Mouse (Mus musculus): ENCODE results near the gene Fip1l1.

Fip1l1 gene

DNA sequence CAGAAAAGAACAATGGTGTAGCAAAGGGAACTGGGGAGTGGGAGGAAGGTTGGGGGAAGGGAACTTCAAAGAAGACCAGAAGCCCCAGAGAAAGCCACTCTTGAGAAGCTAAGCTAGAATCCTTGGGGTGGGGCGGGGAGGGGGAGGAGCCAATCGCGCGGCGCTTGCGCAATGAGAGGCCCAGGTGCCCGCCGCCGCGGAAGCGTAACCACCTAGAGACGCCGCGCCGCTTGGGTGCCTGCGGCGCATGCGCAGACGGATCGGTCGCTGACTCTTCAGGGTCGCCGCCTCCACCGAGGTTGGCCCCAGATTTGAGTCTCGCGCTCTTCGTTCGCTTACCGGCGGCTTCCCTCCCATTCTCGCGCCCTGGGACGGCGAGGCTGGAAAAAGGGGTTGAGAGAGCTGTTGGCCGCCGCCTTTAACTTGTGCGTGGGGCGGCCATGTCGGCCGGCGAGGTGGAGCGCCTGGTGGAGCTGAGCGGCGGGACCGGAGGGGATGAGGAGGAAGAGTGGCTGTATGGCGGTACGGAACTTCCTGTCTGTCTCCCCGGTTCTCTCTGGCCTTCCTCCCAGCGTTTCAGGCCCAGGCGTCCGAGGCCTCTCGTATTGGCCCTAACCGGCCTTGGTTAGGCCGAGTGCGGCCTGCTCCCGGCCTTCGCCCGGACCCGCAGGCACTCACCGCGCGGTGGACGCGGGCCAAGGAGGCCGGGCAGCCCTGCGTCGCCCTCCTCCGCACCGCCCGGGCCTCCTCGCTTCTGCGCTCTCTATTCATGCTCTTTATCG is at the start of gene Fip1l1:
TSS of gene Fip1l1 (plus strand) at position 210 of the 782 bp plus-strand sequence.
- in situ Hi-C loops (cut with MboI; ENCODE audit: low sequenced_read_pairs): no loop called here

DNA sequence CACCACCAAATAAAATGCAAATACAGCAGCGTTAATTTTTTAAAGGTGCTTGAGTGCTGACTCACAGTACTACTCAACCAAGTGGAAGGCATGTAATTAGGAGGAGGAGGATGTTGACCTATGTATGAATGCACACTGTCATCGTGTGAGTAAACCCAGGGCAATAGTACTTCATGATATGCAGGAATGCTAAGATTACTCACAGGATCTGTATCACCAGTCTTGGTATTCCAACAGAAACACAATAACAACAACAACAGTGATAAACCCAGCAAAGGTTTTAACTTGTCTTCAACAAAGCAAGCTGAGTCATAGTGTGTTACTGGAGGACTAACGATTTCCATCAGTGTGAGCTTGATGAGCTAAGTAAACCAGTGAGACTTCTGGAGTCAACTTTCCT is 42.5 kb upstream of the Fip1l1 start:
- in situ Hi-C loops (cut with MboI; ENCODE audit: low sequenced_read_pairs): no loop called here

DNA sequence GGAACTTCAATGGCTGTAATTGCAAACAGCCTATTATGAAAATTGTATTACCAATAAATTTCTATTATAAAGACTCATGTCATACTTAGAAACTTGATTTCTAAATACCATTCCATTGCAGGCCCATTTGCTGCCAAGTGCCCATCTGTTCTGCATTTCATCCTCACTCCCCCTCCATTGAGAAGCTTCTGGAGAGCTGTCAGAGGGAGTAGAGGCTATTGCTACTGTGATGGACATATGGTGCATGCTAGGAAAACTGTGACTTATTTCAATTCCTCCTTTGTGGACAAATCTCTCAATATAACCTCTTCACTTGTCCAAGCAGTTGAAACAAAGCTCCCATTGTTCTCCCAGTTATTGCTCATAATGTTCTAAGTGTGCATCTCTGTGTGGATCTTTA is 23.6 kb upstream of the Fip1l1 start:
- in situ Hi-C loops (cut with MboI; ENCODE audit: low sequenced_read_pairs): no loop called here

DNA sequence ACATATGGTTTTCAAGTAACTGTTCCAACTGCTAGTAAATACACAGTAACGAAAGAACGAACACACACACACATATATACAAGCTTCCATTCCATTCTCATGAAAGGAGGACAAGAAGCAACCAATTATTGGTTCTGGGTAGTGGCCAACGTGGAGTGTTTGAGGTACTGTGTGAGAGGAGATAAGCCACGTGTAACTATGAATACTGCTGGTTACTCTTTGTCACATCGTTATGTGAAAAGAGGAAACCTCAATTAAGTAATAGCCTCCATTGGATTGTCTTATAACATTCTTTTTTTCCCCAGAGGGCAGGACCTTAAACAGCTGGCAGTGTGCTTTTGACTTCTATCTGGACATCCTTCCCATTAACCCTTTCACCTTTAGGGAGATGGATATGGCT is 8.2 kb upstream of the Fip1l1 start:
- in situ Hi-C loops (cut with MboI; ENCODE audit: low sequenced_read_pairs): no loop called here

DNA sequence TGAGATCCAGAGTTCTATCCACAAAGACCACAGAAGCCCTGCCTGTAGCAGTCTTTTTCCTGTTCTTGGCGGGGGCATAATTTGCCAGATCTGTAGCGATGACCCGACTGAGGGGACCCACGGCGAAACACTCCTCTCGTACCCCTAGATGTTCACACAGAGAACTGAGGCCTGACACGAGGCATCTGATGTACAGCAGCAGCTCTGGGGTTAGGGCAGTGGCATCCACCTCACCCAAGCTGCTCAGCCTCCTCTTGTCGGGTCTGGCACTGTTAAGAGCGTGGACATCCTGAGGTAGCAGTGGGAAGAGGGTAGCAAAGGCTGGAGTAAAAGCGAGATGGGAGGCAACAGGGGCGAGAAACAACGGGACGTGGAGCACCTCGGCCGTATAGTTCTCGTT is 4.5 kb upstream of the Fip1l1 start:
- in situ Hi-C loops (cut with MboI; ENCODE audit: low sequenced_read_pairs): no loop called here

DNA sequence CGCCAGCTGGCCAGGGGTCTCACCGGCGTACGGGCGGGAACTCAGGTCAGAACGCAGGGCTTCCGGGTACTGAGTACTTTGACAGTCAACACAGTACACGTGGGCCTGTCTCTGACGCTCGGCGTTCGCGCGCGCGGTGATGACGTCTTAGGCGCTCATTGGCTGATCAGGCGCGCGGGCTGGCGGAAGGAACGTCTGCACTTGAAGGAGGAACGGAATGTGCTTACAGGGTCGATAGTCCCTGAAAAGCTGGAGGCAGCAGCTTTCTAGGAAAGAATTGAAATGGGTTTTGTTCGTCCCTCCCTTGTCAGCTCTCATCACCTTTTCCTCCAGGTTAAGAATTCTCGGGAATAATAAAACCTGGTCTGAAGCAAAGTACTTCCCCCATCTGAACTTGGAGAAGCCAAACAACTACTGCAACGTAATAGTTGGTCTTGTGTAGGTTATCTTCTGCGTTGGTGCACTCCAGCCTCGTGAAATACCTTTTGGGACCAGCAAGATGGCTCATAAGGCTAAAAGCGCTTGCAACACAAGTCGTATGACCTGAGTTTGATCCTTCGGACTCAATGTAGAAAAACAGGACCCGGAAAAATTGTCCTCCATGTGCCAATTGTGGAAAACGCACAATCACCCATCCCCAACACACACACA is 3.5 kb upstream of the Fip1l1 start, which contains the start of gene Scfd2:
TSS of gene Scfd2 (minus strand) at position 130 of the 651 bp plus-strand sequence.
- in situ Hi-C loops (cut with MboI; ENCODE audit: low sequenced_read_pairs): no loop called here

DNA sequence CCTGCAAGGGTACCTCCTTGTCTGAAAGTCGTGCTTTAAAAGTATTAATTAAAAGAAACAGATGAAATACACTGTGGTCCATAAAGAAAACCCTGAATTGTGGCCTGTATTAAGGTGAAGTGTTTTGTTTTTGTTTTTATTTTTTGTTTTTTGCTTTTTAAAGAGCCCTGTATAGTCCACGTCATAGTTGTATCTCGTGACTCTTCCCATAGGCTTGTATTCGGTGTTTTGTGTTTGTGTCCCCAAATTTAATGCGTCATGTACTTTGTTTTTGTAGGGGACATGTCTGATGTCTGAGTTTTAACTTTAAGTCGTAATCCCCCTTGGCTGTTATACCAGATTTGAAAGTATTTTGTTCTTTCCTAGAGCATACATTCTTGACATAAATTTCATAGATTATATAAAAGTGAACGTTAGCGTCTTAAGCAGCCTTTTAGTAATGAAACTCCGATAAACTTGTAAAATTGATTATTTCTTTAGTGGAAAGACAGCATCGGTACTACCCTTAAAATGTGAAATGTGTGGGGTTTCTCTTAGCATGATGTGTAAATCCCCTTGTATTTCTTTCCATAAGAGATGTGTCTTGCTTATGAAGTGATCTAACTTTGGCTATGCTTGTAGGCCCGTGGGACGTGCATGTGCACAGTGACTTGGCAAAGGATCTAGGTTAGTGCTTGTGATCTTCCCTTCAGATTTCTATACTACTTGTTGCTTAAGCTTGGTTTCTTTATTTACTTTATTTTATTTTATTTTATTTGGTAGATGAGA is 1.1 kb downstream of the Fip1l1 start:
- in situ Hi-C loops (cut with MboI; ENCODE audit: low sequenced_read_pairs): no loop called here

DNA sequence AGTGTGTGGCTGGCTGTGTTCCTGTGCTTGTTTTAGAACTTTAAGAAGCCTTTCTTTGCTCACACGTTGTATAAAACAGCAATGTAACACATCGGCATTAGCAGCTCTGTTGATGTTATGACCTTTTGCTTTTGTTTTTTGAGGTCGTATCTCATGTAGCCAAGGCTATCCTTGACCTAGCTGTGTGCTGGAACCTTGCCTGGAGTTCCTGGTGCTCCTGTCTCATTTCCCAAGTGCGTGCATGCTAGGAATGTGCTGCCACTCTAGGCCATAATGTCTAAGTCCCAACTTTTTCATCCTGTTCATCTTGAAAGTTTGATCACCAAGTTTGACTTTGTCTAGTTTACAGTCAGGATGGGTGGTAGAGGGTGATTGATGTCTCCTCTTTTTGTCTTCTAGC is 10.4 kb downstream of the Fip1l1 start:
- in situ Hi-C loops (cut with MboI; ENCODE audit: low sequenced_read_pairs): no loop called here

DNA sequence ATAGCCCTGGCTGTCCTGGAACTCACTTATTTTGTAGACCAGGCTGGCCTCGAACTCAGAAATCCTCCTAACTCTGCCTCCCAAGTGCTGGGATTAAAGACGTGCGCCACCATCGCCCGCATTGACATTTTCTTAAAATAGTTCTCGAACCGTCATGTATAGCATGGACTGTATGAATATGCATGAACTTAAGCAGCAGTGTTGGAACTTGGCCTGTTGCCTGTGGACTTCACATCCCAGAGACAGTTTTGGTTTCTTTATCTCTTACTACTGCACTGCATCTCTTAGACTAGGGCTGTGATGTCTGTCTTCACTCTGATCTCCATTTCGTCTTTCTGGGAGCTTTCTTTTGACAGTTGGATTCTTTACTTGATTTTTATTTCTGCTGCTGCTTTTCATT is 14.3 kb downstream of the Fip1l1 start:
- in situ Hi-C loops (cut with MboI; ENCODE audit: low sequenced_read_pairs): no loop called here

DNA sequence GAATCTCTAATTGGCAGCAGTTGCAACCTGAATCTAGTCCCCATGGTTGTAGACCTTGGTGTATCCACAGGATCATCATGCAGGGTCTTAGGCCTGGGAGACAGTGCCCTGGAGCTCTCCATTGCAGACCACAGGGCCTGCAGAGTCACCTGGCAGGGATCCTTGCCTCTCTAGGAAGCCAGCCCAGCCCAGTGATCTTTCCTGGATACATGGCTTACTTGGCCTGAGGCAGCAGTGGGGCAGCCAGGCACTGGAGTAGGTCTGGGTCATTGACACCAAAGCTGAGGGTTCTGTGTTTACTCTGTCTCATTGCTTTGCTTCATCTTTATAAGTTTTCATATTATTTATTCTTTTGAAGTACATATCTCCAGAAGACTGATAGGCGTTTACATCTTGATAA is 25.9 kb downstream of the Fip1l1 start:
- in situ Hi-C loops (cut with MboI; ENCODE audit: low sequenced_read_pairs): no loop called here

DNA sequence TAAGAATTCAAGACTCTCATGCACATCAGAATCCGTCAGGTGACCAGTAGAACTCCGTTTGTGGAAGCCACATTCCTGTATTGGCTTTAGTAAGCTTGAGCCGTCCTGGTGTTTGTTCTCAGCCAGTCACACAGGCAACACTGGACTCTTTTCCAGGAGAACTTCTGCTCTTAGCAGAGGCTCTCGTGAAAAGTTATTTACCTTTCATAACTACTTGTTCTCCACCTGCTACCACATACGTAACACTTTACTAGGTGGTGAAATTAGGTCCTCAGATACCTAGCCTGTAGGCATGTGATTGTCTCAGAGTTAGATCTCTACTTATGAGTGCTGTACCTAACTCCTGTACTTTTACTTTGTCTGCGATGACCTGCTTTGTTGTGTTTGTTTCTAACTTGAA is 36.5 kb downstream of the Fip1l1 start:
- in situ Hi-C loops (cut with MboI; ENCODE audit: low sequenced_read_pairs): no loop called here

DNA sequence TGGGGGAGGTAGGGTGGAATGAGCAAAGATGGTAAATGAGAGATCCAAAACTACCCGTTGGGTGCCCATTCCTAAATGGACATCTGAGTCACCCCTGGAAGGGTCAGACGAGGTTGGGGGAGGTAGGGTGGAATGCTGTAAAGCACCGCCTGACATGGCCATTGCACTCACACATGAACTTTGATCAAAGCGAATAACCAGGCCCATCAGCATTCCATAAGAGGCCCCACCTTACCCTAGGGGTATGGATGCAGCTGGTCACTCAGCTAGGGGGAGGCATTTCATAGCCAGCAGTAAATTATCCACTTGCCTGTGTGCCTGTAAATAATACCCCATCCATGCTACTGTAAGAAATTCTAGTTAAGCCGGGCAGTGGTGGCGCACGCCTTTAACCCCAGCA is 53.9 kb downstream of the Fip1l1 start:
- in situ Hi-C loops (cut with MboI; ENCODE audit: low sequenced_read_pairs): no loop called here

DNA sequence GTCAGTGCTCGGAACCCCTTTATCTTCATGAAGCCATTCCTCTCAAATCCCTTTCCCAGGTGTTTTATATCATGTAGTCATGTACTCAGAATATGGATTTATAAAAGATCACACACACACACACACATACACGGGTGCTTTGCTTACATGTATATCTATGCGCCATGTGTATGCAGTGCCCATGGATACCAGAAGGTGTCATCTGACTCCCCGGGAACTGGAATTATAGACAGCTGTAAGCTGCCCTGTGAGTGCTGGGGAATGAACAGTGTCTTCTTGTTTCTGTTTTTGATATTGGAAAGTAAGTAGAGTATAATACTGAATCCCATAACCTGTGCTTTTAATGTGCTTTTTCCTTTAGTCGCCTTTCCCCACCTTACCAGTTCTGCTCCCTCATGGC is 56.2 kb downstream of the Fip1l1 start:
- in situ Hi-C loops (cut with MboI; ENCODE audit: low sequenced_read_pairs): no loop called here

DNA sequence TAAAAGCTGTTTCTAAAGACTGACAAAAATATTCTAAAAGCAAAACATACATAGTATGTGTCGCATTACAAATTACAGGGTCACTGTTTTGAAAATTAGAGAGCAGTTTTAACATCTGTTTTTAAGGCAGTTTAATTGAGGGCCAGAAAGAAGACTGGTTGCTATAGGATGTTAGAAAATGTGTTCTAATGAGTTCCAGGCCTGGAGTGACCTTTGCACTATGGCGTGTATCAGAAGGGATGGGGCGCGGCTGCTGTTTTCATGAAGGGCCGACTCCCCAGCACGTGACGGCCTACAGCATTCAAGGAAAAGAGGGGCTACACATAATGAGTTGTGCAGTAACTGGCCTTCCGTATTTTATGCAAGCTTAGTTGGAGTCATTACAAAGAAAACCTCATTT is 57.9 kb downstream of the Fip1l1 start:
- in situ Hi-C loops (cut with MboI; ENCODE audit: low sequenced_read_pairs): no loop called here

DNA sequence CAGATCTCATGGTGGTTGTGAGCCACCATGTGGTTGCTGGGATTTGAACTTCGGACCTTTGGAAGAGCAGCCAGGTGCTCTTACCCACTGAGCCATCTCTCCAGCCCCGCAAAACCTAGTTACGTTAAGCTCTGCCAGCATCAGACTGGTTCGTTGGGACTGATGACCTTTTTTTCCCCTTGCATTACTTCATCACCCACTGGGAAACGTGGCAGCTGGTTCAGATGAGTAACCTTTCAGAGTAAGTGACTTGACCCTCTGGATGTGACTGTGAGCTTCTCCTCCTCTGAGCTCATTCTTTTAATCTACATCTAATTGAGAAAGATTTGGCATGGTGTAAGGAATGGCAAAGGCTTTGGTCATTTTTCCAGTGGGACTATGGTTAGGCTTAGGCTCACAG is 64.8 kb downstream of the Fip1l1 start:
- in situ Hi-C loops (cut with MboI; ENCODE audit: low sequenced_read_pairs): no loop called here

DNA sequence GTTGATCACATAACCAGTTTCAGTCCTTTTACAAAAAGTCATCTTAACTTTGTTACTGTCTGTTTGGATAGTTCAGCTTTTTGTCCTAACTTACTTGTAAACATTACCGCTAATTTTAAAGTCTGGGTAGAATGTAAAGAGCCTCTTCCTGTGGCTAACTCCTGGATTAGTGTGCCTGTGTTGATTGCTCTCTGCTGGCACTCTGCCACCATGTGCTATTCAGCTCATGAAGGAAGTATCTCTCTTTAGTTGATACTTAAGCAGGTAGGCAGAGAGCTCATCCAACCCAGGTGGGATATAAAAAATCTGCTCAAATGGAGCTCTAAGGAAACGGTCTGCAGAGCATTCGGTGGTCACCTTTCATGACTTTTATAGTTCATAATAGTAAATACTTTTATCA is 65.9 kb downstream of the Fip1l1 start:
- in situ Hi-C loops (cut with MboI; ENCODE audit: low sequenced_read_pairs): no loop called here

DNA sequence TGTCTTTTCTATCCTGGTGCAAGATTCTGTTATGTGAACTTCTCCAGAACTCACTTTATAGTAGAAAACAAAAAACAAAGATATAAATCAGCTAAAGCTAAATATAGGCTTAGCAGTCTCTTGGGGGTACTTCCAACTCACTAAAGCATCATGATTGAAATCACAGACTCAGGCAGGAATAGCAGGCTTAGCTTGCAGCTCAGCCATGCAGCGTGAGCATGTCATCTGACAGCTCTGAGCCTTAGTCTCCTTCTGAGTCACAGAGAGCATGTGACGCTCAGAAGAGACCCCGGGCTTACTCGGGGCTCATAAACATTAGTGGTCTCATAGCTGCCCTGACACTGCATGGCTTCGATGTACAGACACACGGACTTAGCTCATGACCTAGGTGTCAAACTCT is 66.7 kb downstream of the Fip1l1 start:
- in situ Hi-C loops (cut with MboI; ENCODE audit: low sequenced_read_pairs): no loop called here

DNA sequence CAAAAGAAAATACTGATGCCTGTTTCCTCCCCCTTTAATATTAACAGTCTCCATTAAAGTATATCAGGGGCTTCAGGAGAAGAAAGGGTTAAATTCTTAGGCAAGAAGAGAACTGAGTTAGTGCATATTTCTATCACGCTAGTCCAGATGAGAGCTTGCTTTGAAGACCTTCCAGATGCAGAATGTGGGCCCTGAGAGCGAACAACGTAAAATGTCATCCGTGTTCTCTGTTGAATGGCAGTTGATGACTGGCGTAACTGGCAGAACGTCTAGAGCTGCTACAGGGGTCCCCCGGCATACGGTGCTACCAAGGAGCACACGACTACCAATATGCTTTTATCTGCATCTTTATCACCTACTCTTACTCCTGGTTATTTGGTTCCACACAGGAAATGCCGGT is 67.1 kb downstream of the Fip1l1 start:
- in situ Hi-C loops (cut with MboI; ENCODE audit: low sequenced_read_pairs): no loop called here

DNA sequence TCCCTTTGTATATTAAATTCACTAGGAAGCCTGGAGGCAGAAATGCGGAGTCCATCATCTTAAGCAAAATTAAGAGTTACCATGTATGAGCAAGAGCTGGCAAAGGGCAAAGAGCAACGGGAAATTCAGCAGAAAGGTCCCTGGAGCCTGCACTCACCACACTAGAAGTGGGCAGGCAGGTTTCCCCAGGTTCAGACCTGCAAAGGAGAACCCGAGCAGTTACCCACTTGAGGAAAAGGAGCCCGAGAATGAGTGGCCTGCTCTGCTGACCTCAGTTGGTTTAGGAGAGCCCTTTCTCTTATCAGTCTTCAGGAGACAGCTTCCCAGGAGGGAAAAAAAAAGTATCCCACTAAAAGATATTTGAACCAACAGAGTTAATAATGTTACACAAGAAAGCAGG is 68.1 kb downstream of the Fip1l1 start:
- in situ Hi-C loops (cut with MboI; ENCODE audit: low sequenced_read_pairs): no loop called here

DNA sequence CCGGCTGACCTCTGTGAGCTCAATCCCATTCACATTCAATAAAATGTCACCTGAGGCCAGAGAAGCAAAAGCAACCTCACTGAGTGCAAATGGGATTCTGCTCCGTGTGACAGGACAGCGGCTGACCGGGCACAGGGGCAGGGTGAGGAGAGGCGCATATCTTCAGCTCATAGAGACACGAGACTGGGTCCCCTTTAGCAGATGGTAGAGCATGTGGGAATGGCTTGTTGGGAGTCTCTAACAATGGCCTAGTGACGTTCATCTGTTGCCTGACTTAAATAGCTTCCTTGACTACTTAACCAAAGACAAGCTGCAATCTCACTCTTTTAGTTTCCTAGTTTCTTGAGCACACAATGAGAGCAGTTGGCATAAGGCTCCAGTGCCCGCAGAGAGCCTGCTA is 71.0 kb downstream of the Fip1l1 start:
- in situ Hi-C loops (cut with MboI; ENCODE audit: low sequenced_read_pairs): no loop called here

DNA sequence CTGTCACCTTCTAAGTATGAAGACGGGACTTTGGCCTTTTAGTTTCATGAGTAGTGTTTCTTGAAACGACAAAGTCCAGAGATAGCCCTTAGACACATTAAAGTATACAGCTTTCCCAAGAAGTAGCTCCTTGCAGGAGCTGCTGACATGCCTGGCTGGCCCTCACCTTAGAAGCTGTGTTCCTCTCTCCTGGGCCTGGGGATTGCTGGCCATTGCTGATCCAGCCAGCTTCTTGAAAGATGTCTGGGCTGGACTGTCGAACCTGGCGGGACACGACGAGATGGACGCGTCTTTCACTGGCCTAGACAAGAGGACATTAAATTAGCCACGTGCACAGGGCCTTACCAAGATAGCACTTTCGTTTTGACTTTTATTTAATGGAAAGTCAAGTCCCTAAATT is 75.3 kb downstream of the Fip1l1 start:
- in situ Hi-C loops (cut with MboI; ENCODE audit: low sequenced_read_pairs): no loop called here

DNA sequence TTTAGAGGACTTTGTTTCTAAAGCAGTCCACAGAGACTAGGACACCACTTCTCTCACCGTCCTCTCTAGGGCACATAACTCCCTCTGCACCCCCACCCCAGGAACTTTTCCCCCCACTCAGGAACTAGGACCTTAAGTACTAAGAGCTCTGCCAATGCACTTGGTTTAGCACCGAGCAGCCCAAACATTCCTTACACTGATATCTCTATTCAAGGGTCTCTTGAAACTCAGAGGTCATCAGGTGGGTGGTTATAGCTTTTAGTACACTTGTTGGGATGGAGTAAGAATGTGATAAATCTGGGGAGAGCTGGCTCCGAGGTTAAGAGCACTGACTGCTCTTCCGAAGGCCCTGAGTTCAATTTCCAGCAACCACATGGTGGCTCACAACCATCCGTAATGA is 77.5 kb downstream of the Fip1l1 start:
- in situ Hi-C loops (cut with MboI; ENCODE audit: low sequenced_read_pairs): no loop called here
